Mouse (Mus musculus) CH12F3 (cell line): ENCODE results near the gene 2310039H08Rik.
"Not testable (repeated sequence)": the region's sequence is repeated elsewhere in the genome, so short reads cannot be mapped to it uniquely, and the experiment has no call there.

Experiments used
- in situ Hi-C: fragments of 300-500 bp; cut with MboI; formaldehyde crosslinking; loops from 2 replicates; pipeline ENCODE4 v1.14.3; 2020; ENCODE audit warnings: low sequenced_read_pairs

The 2310039H08Rik gene

GRCm38 (mm10) chr17:46758753-46759152 is 13.7 kb upstream of the 2310039H08Rik start:
- in situ Hi-C loops, result no loop called here

DNA sequence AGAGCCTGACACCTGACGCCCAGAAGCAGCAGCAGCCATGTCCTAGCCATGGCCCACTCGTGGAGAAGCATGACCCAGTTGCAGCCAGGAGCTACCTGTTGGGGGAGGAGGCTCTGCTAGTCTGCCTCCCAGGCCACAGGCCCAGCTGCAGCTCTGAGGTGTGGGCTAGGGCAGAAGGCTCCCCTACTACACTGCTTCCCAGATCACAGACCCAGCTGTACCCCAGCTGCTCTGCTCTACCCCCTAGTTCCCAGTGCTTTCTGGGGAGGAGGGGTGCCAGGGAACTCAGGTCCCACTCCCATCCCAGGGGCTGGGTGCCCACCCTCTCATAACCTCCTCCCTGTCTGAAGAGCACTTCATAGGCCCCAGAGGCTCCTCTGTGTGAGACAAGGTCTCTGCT is 8.9 kb upstream of the 2310039H08Rik start, which contains the start of gene Ptcra:
TSS of gene Ptcra (minus strand) at position 169 of the 400 bp plus-strand sequence.
- in situ Hi-C loops, result no loop called here

GRCm38 (mm10) chr17:46764916-46765315 is 7.5 kb upstream of the 2310039H08Rik start:
- in situ Hi-C loops, result not testable (repeated sequence)

- in situ Hi-C loops, result no loop called here
Observed at GRCm38 (mm10) chr17:46767868-46768267, 4.6 kb upstream of the 2310039H08Rik start.

DNA sequence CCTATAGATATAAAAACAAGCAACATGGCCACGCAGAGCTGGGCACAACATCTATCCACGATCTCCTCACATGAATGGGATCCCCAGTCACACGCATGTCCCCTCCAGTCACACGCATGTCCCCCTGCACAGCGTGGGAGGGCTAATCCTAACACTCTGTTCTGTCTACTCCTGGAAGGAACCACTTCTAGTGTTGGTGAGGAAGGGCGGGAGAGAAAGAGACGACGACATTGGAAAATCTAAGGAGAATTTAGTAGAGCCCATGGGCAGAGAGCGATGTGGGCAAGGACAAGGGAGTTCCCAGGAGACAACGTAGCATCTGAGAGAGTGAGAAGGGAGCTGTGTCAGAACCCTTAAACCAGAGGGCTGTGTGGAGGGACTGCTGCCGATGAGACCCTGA is 1.9 kb upstream of the 2310039H08Rik start:
- in situ Hi-C loops, result no loop called here

- in situ Hi-C loops, result no loop called here
Observed at GRCm38 (mm10) chr17:46771025-46771424, 1.4 kb upstream of the 2310039H08Rik start.

DNA sequence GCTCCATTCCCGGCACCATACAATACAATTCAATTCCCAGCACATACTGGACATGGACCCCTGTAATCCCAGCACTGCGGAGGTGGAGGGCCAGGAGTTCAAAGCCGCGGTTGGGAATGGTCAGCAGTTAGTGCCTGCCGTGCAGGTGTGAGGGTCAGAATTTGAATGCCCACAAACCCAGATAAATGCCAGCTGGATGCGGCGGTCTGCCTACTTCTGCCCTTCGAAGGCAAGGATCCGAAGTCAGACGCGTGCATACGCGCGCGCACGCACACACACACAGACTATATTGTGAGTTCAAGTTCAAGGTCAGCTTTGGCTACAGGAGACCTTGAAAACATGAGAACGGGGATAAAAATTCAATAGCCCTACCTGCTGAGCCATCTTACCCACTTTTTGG is 819 bp upstream of the 2310039H08Rik start:
- in situ Hi-C loops, result no loop called here

GRCm38 (mm10) chr17:46772038-46772403 is 414 bp upstream of the 2310039H08Rik start:
- in situ Hi-C loops, result no loop called here

DNA sequence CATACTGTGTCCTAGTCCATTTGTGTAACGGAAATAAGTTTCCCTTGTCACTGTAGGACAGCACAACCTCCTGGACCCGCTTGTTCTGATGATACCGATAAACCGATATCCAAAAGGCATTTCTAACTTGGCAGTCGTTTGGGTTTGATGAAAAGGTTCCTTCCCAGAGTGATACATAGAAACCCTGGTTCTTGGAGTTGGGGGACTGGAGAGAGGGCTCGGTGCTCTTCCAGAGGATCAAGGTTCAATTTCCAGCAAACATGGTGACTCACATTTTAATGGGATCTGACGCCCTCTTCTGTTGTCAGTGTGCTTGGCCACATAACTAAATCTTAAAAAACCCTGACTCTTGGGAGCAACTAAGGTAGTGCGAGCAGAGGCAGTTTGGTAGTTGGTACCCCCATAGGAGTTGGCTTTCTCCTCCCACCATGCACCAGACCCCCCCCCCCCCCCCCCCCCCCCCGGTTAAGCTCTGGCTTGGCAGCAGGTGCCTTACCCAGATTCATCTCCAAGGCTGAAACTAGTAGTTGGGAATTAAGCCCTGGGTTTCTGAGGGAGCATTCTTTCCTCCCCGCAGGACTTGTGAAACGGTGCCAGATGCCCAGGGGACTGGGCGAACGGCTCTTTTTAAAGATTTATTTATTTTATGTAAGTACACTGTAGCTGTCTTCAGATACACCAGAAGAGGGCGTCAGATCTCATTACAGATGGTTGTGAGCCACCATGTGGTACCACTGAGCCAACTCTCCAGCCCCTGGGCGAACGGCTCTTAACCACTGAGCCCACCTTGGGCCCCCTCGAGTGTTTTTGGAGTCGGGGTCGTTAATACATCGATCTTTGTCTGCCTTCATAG is 1.1 kb downstream of the 2310039H08Rik start:
- in situ Hi-C loops, result no loop called here

DNA sequence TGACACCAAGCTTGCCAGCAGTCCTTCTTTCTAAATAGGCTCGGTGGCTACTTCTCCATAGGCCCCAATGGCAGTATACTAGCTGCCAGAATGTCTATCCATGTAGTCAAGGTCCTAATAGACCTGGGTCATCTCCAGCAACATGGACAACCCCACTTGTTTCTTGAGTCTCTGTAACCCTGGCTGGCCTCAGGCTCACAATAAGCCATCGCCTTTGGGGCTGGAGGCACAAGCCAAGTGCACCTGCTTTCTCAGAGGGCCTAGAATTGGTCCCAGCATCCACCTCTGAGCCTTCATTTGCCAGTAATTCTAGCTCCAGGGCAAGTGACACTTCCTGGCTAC is 1.7 kb downstream of the 2310039H08Rik start:
- in situ Hi-C loops, result no loop called here

DNA sequence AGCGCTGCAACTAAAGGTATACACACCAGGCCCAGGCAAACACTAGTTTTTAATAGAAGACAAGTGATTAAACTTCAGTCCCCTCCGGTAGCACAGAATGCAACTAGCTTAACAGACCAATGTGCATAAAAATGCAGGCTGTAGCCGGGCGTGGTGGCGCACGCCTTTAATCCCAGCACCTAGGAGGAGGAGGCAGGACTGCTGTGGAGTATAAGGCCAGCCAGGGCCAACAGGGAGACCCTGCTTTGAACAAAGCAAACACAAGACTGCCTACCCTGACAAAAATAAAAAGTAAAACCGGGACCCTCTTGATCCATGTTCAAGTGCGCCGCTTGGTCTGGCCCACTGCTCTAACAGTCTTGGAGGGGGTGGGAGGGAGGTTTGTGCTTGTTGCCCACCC is 2.6 kb downstream of the 2310039H08Rik start:
- in situ Hi-C loops, result no loop called here

DNA sequence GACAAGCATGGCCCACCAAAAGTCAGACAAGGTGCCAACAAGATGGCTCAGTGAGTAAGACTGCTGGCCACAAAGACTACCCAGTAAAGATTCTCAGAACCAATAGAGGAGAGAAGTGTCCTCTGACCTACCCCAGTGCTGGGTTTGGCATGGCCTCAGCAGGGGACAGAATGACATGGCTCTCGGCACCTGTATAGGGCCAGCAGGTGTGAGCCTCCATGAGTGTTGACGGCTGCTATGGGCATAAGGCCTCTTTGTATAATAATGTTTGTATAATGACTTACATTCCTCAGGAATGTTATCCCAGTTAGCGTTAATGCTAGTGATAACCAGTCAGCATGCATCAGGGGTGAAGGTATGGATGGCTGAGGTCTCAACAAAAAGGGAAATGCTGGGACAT is 3.7 kb downstream of the 2310039H08Rik start:
- in situ Hi-C loops, result no loop called here

DNA sequence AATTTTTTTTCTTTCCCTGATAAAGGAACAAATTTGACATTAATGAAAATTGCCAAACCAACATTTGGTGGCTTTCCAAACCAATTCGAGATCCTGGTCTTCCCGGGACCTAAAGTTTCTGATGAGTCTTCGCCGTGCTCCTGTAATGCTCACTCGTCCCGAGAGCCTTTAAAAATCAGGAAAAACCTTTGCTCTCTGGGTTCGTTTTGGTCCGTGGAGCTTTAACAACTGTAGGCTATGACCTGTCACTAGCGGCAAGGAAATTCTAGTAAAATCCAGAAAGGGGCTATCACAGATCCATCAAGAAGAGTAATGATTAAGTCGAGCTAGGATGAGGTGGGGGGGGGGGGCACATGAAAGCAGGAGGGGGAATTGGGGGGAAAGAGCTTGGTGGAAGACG is 9.4 kb downstream of the 2310039H08Rik start:
- in situ Hi-C loops, result no loop called here

GRCm38 (mm10) chr17:46782341-46783221 is 10.1 kb downstream of the 2310039H08Rik start, which contains the start of gene Rpl7l1:
Rpl7l1 (minus strand) TSS chr17:46782672.
- in situ Hi-C loops, result no loop called here

GRCm38 (mm10) chr17:46783222-46783565 is 10.8 kb downstream of the 2310039H08Rik start:
- in situ Hi-C loops, result no loop called here

- in situ Hi-C loops, result no loop called here
Observed at GRCm38 (mm10) chr17:46786952-46787351, 14.5 kb downstream of the 2310039H08Rik start.

DNA sequence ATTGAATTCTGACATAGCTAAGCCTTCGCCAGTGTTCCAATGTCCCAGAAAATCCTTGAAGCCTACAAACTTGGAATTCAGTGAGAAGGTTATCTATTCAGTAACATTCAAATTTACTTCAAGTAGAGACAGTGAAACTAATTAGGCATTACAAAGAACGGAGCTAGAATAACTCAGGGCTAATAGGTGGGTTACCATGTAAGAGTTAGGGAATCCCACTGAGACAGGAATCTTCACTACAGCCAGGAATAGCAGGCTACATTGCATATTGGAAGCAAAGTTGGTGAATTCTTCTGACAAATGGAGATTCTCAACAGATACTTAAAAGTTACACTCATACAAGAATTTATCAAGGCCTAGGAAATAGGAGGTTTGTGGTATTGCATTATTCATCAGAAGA is 15.5 kb downstream of the 2310039H08Rik start:
- in situ Hi-C loops, result not testable (repeated sequence)

DNA sequence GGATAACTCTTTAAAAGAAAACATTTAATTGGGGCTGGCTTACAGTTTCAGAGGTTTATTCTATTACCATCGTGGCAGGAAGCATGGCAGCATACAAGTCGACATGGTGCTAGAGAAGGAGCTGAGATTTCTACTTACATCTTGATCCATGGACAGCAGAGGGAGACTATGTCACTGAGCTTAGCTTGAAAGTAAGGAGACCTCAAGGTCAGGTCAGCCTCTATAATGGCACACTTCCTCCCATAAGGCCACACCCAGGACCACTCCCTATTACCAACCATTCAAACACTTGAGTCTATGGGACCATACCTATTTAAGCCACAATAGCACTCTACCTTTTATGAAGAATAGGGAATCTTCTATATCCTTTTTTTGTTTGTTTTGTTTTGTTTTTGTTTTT is 20.5 kb downstream of the 2310039H08Rik start:
- in situ Hi-C loops, result no loop called here

DNA sequence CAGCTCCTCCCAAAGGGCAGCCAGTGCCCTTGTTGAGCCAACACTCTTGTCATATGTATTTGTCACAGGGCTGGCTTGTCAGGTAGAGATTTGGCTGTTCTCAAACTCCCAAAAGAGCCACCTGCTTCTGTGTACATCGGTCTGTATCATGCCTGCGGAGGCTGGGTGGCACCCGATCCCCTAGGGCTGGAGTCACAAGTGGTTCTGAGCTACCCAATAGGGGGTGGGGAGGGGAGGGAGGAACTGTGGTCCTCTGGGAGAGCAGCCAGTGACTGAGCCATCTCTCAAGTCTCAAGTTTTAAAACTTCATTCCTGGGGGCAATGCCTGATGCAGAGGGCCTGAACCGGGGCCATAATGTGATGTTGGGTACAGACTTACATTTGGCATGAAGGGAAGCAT is 24.3 kb downstream of the 2310039H08Rik start:
- in situ Hi-C loops, result no loop called here

GRCm38 (mm10) chr17:46797386-46797785 is 25.0 kb downstream of the 2310039H08Rik start:
- in situ Hi-C loops, result no loop called here

- in situ Hi-C loops, result no loop called here
Observed at GRCm38 (mm10) chr17:46799680-46800079, 27.2 kb downstream of the 2310039H08Rik start.

DNA sequence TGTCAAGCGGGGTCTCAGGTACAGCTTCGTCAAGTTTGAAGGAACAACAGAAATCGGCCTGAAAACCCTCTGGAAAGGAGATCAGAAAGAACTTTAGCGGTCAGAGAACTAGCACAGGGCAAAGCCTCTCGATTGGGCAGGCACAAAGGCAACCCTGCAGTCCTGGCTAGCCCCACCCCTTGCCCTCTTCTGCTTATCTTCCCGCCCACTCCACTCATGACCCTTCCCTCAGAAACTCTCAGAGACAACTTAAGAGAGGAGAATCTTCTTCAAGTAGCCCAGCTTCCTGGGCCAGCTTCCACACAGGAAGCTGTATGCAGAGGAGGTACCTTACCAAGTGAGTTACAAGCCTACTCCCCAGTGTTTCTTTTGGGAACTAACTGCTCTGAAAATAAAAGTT is 29.3 kb downstream of the 2310039H08Rik start:
- in situ Hi-C loops, result no loop called here
